Mouse (Mus musculus) intestine, embryonic 15.5 days (tissue): ENCODE results near the gene Glis3. TPM values are rescaled to one million over a fixed set of nuclear protein-coding genes. Genes with fewer than 3 reads are reported as not detected.

Experiments used
- ATAC-seq: fragments of 200-750 bp; cut with Nextera tagmentation; 2 replicates; pipeline ENCODE4 v1.8.0; 2017; ENCODE audit warnings: moderate TSS enrichment, moderate library complexity
- H3K27ac ChIP-seq: fragments of 300-500 bp; sonication (generic); 2 replicates; pipeline ENCODE4 v1.5.1; 2015; ENCODE audit warnings: mild to moderate bottlenecking, inconsistent platforms
- H3K27me3 ChIP-seq: fragments of 300-500 bp; sonication (generic); replicated peaks from 2 replicates; pipeline ENCODE4 v1.6.1; 2015; ENCODE audit warnings: inconsistent platforms
- H3K36me3 ChIP-seq: fragments of 300-500 bp; sonication (generic); 2 replicates; pipeline ENCODE4 v1.6.1; 2015; ENCODE audit warnings: inconsistent platforms
- H3K4me1 ChIP-seq: fragments of 300-500 bp; sonication (generic); replicated peaks from 2 replicates; pipeline ENCODE4 v1.6.1; 2015; ENCODE audit warnings: inconsistent platforms
- H3K4me2 ChIP-seq: fragments of 300-500 bp; sonication (generic); replicated peaks from 2 replicates; pipeline ENCODE4 v1.6.1; 2015; ENCODE audit warnings: mild to moderate bottlenecking, inconsistent platforms
- H3K4me3 ChIP-seq: fragments of 300-500 bp; sonication (generic); replicated peaks from 2 replicates; pipeline ENCODE4 v1.5.1; 2015; ENCODE audit warnings: inconsistent platforms
- H3K9ac ChIP-seq: fragments of 300-500 bp; sonication (generic); 2 replicates; pipeline ENCODE4 v1.6.1; 2015; ENCODE audit warnings: inconsistent platforms
- H3K9me3 ChIP-seq: fragments of 300-500 bp; sonication (generic); 2 replicates; pipeline ENCODE4 v1.6.1; 2016; ENCODE audit warnings: inconsistent platforms
- WGBS: fragments of 180-500 bp; shearing (Covaris S2); methylation state at CpG from one replicate; pipeline ENCODE4 v1.1.7; 2015; 5-methylcytosine and 5-hydroxymethylcytosine counted together
- polyA plus RNA-seq: library from polyadenylated mRNA; unstranded; fragments of >200 nt; fragmentation: Nextera tagmentation; extraction: Ambion mirVana; gene quantifications from 2 replicates; pipeline ENCODE4 v1.2.1, GENCODE M21; 2015

Glis3 gene
- polyA plus RNA-seq, 1 experiment from 2014 or later: 1.3 TPM

- Histone ChIP-seq H3K4me1 (peaks cover 24% of the 10 kb centered on the region), H3K4me3 (no peak overlapping the region), H3K27me3 (no peaks in the 10 kb centered on the region), H3K4me2 (no peak overlapping the region), H3K36me3 (no peaks in the 10 kb centered on the region), H3K9me3 (no peaks in the 10 kb centered on the region), H3K9ac (no peak overlapping the region), H3K27ac (no peak overlapping the region)
- no peak for ATAC-seq
- WGBS: 70% methylated on average over 6 of the region's 6 CpGs
Observed at GRCm38 (mm10) chr19:28518846-28519245, 161.0 kb downstream of the Glis3 start.

- Histone ChIP-seq H3K4me2 (no peak overlapping the region), H3K9ac (no peak overlapping the region), H3K4me3 (no peak overlapping the region), H3K27ac (0 out of 2 replicates have a peak overlapping the region, but pooled peaks have one; percentile 15), H3K27me3 (no peaks in the 10 kb centered on the region), H3K9me3 (no peaks in the 10 kb centered on the region), H3K4me1 (peaks cover 24% of the 10 kb centered on the region), H3K36me3 (no peaks in the 10 kb centered on the region)
- WGBS: 55% methylated on average over 5 of the region's 5 CpGs
- no peak; the same call in 1 of the 2 replicates for ATAC-seq
Observed at GRCm38 (mm10) chr19:28518266-28518665, 161.6 kb downstream of the Glis3 start.

- WGBS: 41% methylated on average over 9 of the region's 9 CpGs
- H3K27me3 ChIP-seq: no peaks in the 10 kb centered on the region
- H3K36me3 ChIP-seq: no peaks in the 10 kb centered on the region
- peak; percentile 71 for ATAC-seq
- H3K4me1 ChIP-seq: peaks cover 24% of the 10 kb centered on the region
- peak overlapping the region; percentile 15; the same call in 1 of the 2 replicates for H3K27ac ChIP-seq
- no peak overlapping the region for H3K4me2 ChIP-seq
- no peaks in the 10 kb centered on the region for H3K9me3 ChIP-seq
- H3K4me3 ChIP-seq: no peak overlapping the region
- H3K9ac ChIP-seq: no peak overlapping the region
Observed at GRCm38 (mm10) chr19:28517464-28518080, 162.3 kb downstream of the Glis3 start.

GRCm38 (mm10) chr19:28516487-28516886 lies 163.4 kb downstream of the Glis3 start:
- Histone ChIP-seq H3K27me3 (no peaks in the 10 kb centered on the region), H3K36me3 (no peaks in the 10 kb centered on the region), H3K4me1 (peaks cover 24% of the 10 kb centered on the region), H3K27ac (no peak overlapping the region), H3K9me3 (no peaks in the 10 kb centered on the region), H3K4me3 (no peak overlapping the region), H3K9ac (no peak overlapping the region), H3K4me2 (no peak overlapping the region)
- no peak for ATAC-seq
- 78% methylated on average over 6 of the region's 6 CpGs for WGBS

GRCm38 (mm10) chr19:28512475-28512874 lies 167.4 kb downstream of the Glis3 start:
- 45% methylated on average over 11 of the region's 11 CpGs for WGBS
- Histone ChIP-seq H3K27me3 (no peaks in the 10 kb centered on the region), H3K9me3 (no peaks in the 10 kb centered on the region), H3K27ac (no peak overlapping the region), H3K4me2 (no peak overlapping the region), H3K9ac (no peak overlapping the region), H3K36me3 (no peaks in the 10 kb centered on the region), H3K4me3 (no peak overlapping the region), H3K4me1 (no peaks in the 10 kb centered on the region)
- peak; percentile 79 for ATAC-seq

- H3K4me2 ChIP-seq: no peak overlapping the region
- peak; percentile 62 for ATAC-seq
- no peaks in the 10 kb centered on the region for H3K27me3 ChIP-seq
- no peaks in the 10 kb centered on the region for H3K9me3 ChIP-seq
- no peak overlapping the region for H3K27ac ChIP-seq
- no peaks in the 10 kb centered on the region for H3K36me3 ChIP-seq
- H3K9ac ChIP-seq: no peak overlapping the region
- 87% methylated on average over 1 of the region's 1 CpGs for WGBS
- no peaks in the 10 kb centered on the region for H3K4me1 ChIP-seq
- H3K4me3 ChIP-seq: no peak overlapping the region
Observed at GRCm38 (mm10) chr19:28511910-28512309, 168.0 kb downstream of the Glis3 start.

GRCm38 (mm10) chr19:28505376-28505775 lies 174.5 kb downstream of the Glis3 start:
- Histone ChIP-seq H3K4me1 (0 out of 2 replicates have a peak, but pooled peaks cover 2% of the 10 kb centered on the region), H3K27ac (no peak overlapping the region), H3K4me3 (no peak overlapping the region), H3K36me3 (no peaks in the 10 kb centered on the region), H3K9ac (no peak overlapping the region), H3K4me2 (no peak overlapping the region), H3K9me3 (no peaks in the 10 kb centered on the region), H3K27me3 (no peaks in the 10 kb centered on the region)
- WGBS: 56% methylated on average over 6 of the region's 6 CpGs
- no peak for ATAC-seq

GRCm38 (mm10) chr19:28503011-28503410 lies 176.9 kb downstream of the Glis3 start:
- WGBS: 32% methylated on average over 12 of the region's 12 CpGs
- Histone ChIP-seq H3K36me3 (no peaks in the 10 kb centered on the region), H3K27ac (no peak overlapping the region), H3K9ac (no peak overlapping the region), H3K4me1 (0 out of 2 replicates have a peak, but pooled peaks cover 2% of the 10 kb centered on the region), H3K27me3 (no peaks in the 10 kb centered on the region), H3K4me3 (no peak overlapping the region), H3K4me2 (peak overlapping the region; percentile 14; the same call in 1 of the 2 replicates), H3K9me3 (no peaks in the 10 kb centered on the region)
- ATAC-seq: peak; percentile 53; the same call in 1 of the 2 replicates

- H3K27ac ChIP-seq: no peak overlapping the region
- no peak overlapping the region for H3K4me2 ChIP-seq
- no peaks in the 10 kb centered on the region for H3K27me3 ChIP-seq
- ATAC-seq: no peak
- no peak overlapping the region for H3K4me3 ChIP-seq
- 81% methylated on average over 9 of the region's 9 CpGs for WGBS
- 0 out of 2 replicates have a peak, but pooled peaks cover 2% of the 10 kb centered on the region for H3K4me1 ChIP-seq
- no peaks in the 10 kb centered on the region for H3K9me3 ChIP-seq
- no peaks in the 10 kb centered on the region for H3K36me3 ChIP-seq
- H3K9ac ChIP-seq: no peak overlapping the region
Observed at GRCm38 (mm10) chr19:28500975-28501374, 178.9 kb downstream of the Glis3 start.

- no peaks in the 10 kb centered on the region for H3K36me3 ChIP-seq
- WGBS: 90% methylated on average over 14 of the region's 14 CpGs
- 0 out of 2 replicates have a peak, but pooled peaks cover 2% of the 10 kb centered on the region for H3K4me1 ChIP-seq
- H3K27me3 ChIP-seq: no peaks in the 10 kb centered on the region
- no peak overlapping the region for H3K4me2 ChIP-seq
- ATAC-seq: no peak
- no peaks in the 10 kb centered on the region for H3K9me3 ChIP-seq
- no peak overlapping the region for H3K27ac ChIP-seq
- H3K4me3 ChIP-seq: no peak overlapping the region
- no peak overlapping the region for H3K9ac ChIP-seq
Observed at GRCm38 (mm10) chr19:28500505-28500904, 179.4 kb downstream of the Glis3 start.

- no peaks in the 10 kb centered on the region for H3K36me3 ChIP-seq
- H3K27me3 ChIP-seq: no peaks in the 10 kb centered on the region
- no peak overlapping the region for H3K9ac ChIP-seq
- no peak overlapping the region for H3K27ac ChIP-seq
- no peaks in the 10 kb centered on the region for H3K9me3 ChIP-seq
- peak; percentile 56; the same call in 1 of the 2 replicates for ATAC-seq
- 84% methylated on average over 5 of the region's 5 CpGs for WGBS
- 0 out of 2 replicates have a peak, but pooled peaks cover 2% of the 10 kb centered on the region for H3K4me1 ChIP-seq
- H3K4me3 ChIP-seq: no peak overlapping the region
- no peak overlapping the region for H3K4me2 ChIP-seq
Observed at GRCm38 (mm10) chr19:28499786-28500185, 180.1 kb downstream of the Glis3 start.

- no peaks in the 10 kb centered on the region for H3K9me3 ChIP-seq
- H3K9ac ChIP-seq: no peak overlapping the region
- no peaks in the 10 kb centered on the region for H3K36me3 ChIP-seq
- WGBS: 84% methylated on average over 6 of the region's 6 CpGs
- H3K27me3 ChIP-seq: no peaks in the 10 kb centered on the region
- no peak for ATAC-seq
- no peak overlapping the region for H3K4me3 ChIP-seq
- H3K4me1 ChIP-seq: no peaks in the 10 kb centered on the region
- H3K4me2 ChIP-seq: no peak overlapping the region
- H3K27ac ChIP-seq: no peak overlapping the region
Observed at GRCm38 (mm10) chr19:28495926-28496325, 184.0 kb downstream of the Glis3 start.
